Mouse (Mus musculus) limb, embryonic 13.5 days (tissue): ENCODE results near the gene Pde3b. TPM values are rescaled to one million over a fixed set of nuclear protein-coding genes. Genes with fewer than 3 reads are reported as not detected.
A peak's percentile ranks its signal among the peaks of the same experiment; 100 is the strongest.
"Not testable (repeated sequence)": the region's sequence is repeated elsewhere in the genome, so short reads cannot be mapped to it uniquely, and the experiment has no call there.

ENCODE experiments used
- ATAC-seq: fragments of 200-750 bp; cut with Nextera tagmentation; 2 replicates; pipeline ENCODE4 v1.8.0; 2017; ENCODE audit warnings: low read depth, moderate number of reproducible peaks, moderate TSS enrichment; ENCODE audit not compliant: low FRiP score
- H3K27ac ChIP-seq: fragments of 300-500 bp; sonication (generic); 2 replicates; pipeline ENCODE4 v1.5.1; 2015; ENCODE audit warnings: inconsistent platforms, mild to moderate bottlenecking, moderate library complexity
- H3K27me3 ChIP-seq: fragments of 300-500 bp; sonication (generic); 2 replicates; pipeline ENCODE4 v1.6.1; 2015; ENCODE audit warnings: mild to moderate bottlenecking, inconsistent platforms
- H3K36me3 ChIP-seq: fragments of 300-500 bp; sonication (generic); 2 replicates; pipeline ENCODE4 v1.6.1; 2015; ENCODE audit warnings: inconsistent platforms, mild to moderate bottlenecking, moderate library complexity
- H3K4me1 ChIP-seq: fragments of 300-500 bp; sonication (generic); 2 replicates; pipeline ENCODE4 v1.6.1; 2015; ENCODE audit warnings: inconsistent platforms
- H3K4me2 ChIP-seq: fragments of 300-500 bp; sonication (generic); replicated peaks from 2 replicates; pipeline ENCODE4 v1.6.1; 2015; ENCODE audit warnings: inconsistent platforms, mild to moderate bottlenecking, moderate library complexity
- H3K4me3 ChIP-seq: fragments of 300-500 bp; sonication (generic); 2 replicates; pipeline ENCODE4 v1.5.1; 2015; ENCODE audit warnings: moderate library complexity, mild to moderate bottlenecking, inconsistent platforms
- H3K9ac ChIP-seq: fragments of 300-500 bp; sonication (generic); 2 replicates; pipeline ENCODE4 v1.6.1; 2015; ENCODE audit warnings: mild to moderate bottlenecking, inconsistent platforms
- H3K9me3 ChIP-seq: fragments of 300-500 bp; sonication (generic); 2 replicates; pipeline ENCODE4 v1.6.1; 2016; ENCODE audit warnings: inconsistent platforms
- WGBS: fragments of 180-500 bp; shearing (Covaris S2); methylation state at CpG from one replicate; pipeline ENCODE4 v1.1.7; 2015; 5-methylcytosine and 5-hydroxymethylcytosine counted together
- polyA plus RNA-seq: library from polyadenylated mRNA; unstranded; fragments of >200 nt; fragmentation: Nextera tagmentation; extraction: Ambion mirVana; gene quantifications from 2 replicates; pipeline ENCODE4 v1.2.1, GENCODE M21; 2015

The Pde3b gene
- polyA plus RNA-seq, result 4.1 and 5.3 TPM in 2 replicates

GRCm38 (mm10) chr7:114414421-114415335 is at the start of gene Pde3b:
Gene Pde3b, plus strand, starts transcription at chr7:114415281.
- WGBS, result 2% methylated on average over 23 of the region's 70 CpGs
- peak; percentile 83 for ATAC-seq
- Histone ChIP-seq H3K9me3 (no peaks in the 10 kb centered on the region), H3K4me1 (peaks cover 12% of the 10 kb centered on the region), H3K9ac (peak within 1 kb of the TSS; percentile 91), H3K4me3 (peak within 1 kb of the TSS; percentile 89), H3K36me3 (no peaks in the 10 kb centered on the region), H3K27me3 (no peaks in the 10 kb centered on the region), H3K27ac (peak within 1 kb of the TSS; percentile 85), H3K4me2 (peak within 1 kb of the TSS; percentile 93)

- ATAC-seq, result no peak
- H3K36me3 ChIP-seq, result no peaks in the 10 kb centered on the region
- H3K27me3 ChIP-seq, result no peaks in the 10 kb centered on the region
- H3K27ac ChIP-seq, result no peak overlapping the region
- no peaks in the 10 kb centered on the region for H3K4me1 ChIP-seq
- H3K9ac ChIP-seq, result no peak overlapping the region
- H3K4me2 ChIP-seq, result no peak overlapping the region
- H3K4me3 ChIP-seq, result no peak overlapping the region
- H3K9me3 ChIP-seq, result no peaks in the 10 kb centered on the region
- WGBS, result 91% methylated on average over 3 of the region's 3 CpGs
Observed at GRCm38 (mm10) chr7:114402130-114402529, 13.0 kb upstream of the Pde3b start.

DNA sequence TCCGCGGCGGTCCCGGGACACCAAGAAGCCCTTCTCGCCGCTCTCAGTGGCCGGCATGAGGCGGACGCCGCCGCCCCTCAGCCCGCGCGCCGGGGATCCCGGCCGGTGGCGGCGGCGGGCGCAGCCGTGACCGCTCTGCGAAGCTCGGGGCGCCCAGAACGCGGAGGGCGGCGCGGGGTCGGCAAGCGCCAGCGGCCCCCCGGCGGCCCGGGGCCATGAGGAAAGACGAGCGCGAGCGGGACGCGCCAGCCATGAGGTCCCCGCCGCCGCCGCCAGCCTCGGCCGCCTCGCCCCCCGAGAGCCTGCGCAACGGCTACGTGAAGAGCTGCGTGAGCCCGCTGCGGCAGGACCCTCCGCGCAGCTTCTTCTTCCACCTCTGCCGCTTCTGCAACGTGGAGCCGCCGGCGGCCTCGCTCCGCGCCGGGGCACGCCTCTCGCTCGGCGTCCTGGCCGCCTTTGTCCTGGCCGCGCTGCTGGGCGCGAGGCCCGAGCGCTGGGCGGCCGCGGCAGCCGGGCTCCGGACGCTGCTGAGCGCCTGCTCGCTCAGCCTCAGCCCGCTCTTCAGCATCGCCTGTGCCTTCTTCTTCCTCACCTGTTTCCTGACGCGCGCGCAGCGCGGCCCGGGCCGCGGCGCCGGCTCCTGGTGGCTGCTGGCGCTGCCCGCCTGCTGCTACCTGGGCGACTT is 397 bp downstream of the Pde3b start:
- H3K36me3 ChIP-seq, result no peaks in the 10 kb centered on the region
- H3K4me3 ChIP-seq, result peak overlapping the region; percentile 89
- H3K4me1 ChIP-seq, result peaks cover 12% of the 10 kb centered on the region
- peak overlapping the region; percentile 91 for H3K9ac ChIP-seq
- H3K9me3 ChIP-seq, result no peaks in the 10 kb centered on the region
- peak; percentile 71 for ATAC-seq
- H3K27ac ChIP-seq, result peak overlapping the region; percentile 85
- peak overlapping the region; percentile 93 for H3K4me2 ChIP-seq
- under 1% methylated on average over 93 of the region's 103 CpGs for WGBS
- no peaks in the 10 kb centered on the region for H3K27me3 ChIP-seq

GRCm38 (mm10) chr7:114416021-114416845 is 1.2 kb downstream of the Pde3b start:
- under 1% methylated on average over 66 of the region's 66 CpGs for WGBS
- Histone ChIP-seq H3K4me2 (peak overlapping the region; percentile 93), H3K36me3 (no peaks in the 10 kb centered on the region), H3K4me1 (peaks cover 12% of the 10 kb centered on the region), H3K27me3 (no peaks in the 10 kb centered on the region), H3K9me3 (no peaks in the 10 kb centered on the region), H3K27ac (peak overlapping the region; percentile 85), H3K4me3 (peak overlapping the region; percentile 89), H3K9ac (peak overlapping the region; percentile 91)
- peak; percentile 9; the same call in 1 of the 2 replicates for ATAC-seq

DNA sequence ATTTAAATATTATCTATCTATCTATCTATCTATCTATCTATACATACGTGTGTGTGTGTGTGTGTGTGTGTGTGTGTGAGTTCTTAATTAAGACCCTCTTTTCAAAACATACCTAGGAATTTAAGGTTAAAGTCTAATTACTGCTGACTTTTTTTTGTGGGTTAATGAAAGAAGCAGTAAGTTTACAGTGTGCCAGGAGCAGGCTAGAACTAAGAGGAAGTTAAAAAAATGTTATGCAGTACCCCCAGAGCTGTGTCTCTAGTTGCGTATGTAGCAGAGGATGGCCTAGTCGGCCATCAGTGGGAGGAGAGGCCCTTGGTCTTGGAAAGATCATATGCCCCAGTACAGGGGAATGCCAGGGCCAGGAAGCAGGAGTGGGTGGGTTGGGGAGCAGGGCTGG is 4.2 kb downstream of the Pde3b start:
- H3K4me2 ChIP-seq, H3K4me3 ChIP-seq, H3K9ac ChIP-seq, ATAC-seq, H3K9me3 ChIP-seq, H3K36me3 ChIP-seq, H3K27ac ChIP-seq, H3K27me3 ChIP-seq: not testable (repeated sequence)
- H3K4me1 ChIP-seq, result peaks cover 12% of the 10 kb centered on the region
- 63% methylated on average over 3 of the region's 3 CpGs for WGBS

GRCm38 (mm10) chr7:114420918-114421317 is 5.8 kb downstream of the Pde3b start:
- Histone ChIP-seq H3K4me3 (no peak overlapping the region), H3K9me3 (no peaks in the 10 kb centered on the region), H3K27ac (no peak overlapping the region), H3K4me2 (no peak overlapping the region), H3K9ac (no peak overlapping the region), H3K36me3 (no peaks in the 10 kb centered on the region), H3K27me3 (no peaks in the 10 kb centered on the region), H3K4me1 (peaks cover 12% of the 10 kb centered on the region)
- 32% methylated on average over 4 of the region's 4 CpGs for WGBS
- ATAC-seq, result no peak

GRCm38 (mm10) chr7:114422224-114422623 is 7.1 kb downstream of the Pde3b start:
- no peak for ATAC-seq
- Histone ChIP-seq H3K4me1 (peaks cover 5% of the 10 kb centered on the region), H3K9me3 (no peaks in the 10 kb centered on the region), H3K4me2 (no peak overlapping the region), H3K4me3 (no peak overlapping the region), H3K27ac (no peak overlapping the region), H3K36me3 (no peaks in the 10 kb centered on the region), H3K9ac (no peak overlapping the region), H3K27me3 (no peaks in the 10 kb centered on the region)
- 76% methylated on average over 3 of the region's 3 CpGs for WGBS

DNA sequence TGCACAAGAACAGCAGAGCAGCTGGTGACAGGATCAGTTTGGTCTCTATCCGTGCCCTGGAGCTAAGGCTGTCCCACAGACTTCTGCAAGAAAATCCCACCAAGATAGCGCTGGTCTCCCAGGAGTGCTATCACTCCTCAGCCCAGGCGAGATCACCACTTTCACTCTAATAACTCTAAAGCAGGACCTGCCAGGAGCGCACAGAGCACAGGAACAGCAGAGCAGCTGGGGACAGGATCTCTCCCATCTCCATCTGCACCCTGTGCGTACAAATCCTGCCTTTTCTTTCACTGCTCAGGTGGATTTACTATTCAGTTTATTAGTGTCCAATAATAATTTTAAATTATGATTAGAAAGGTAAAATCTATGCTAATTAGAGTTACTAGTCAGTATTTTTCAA is 14.7 kb downstream of the Pde3b start:
- Histone ChIP-seq H3K36me3 (peaks cover 3% of the 10 kb centered on the region; the same call in 1 of the 2 replicates), H3K27ac (no peak overlapping the region), H3K4me2 (no peak overlapping the region), H3K4me3 (no peak overlapping the region), H3K27me3 (no peaks in the 10 kb centered on the region), H3K9ac (no peak overlapping the region), H3K9me3 (peaks cover 4% of the 10 kb centered on the region; the same call in 1 of the 2 replicates), H3K4me1 (no peaks in the 10 kb centered on the region)
- no peak for ATAC-seq
- 80% methylated on average over 5 of the region's 5 CpGs for WGBS

DNA sequence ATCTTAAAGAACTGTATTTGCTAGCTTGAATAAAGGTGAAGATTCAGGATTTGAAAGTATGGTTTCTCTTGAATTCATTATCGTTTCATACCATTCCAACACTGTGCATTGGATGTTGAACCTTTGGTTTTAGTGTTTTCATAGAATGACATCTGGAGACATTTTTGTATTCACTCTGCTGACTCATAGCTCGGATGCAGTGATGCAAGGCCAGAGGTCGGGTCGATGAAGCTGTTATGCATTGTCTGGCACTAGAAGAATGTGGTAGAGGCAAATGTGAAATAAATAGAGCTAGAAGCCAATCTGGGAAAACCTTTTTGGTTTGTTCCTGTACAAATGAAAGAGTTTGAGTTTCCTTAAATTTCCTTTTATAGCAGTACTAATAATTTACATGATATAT is 16.9 kb downstream of the Pde3b start:
- peaks cover 3% of the 10 kb centered on the region; the same call in 1 of the 2 replicates for H3K36me3 ChIP-seq
- no peak for ATAC-seq
- H3K4me2 ChIP-seq, result no peak overlapping the region
- 75% methylated on average over 4 of the region's 4 CpGs for WGBS
- H3K27ac ChIP-seq, result no peak overlapping the region
- H3K27me3 ChIP-seq, result no peaks in the 10 kb centered on the region
- no peak overlapping the region for H3K4me3 ChIP-seq
- no peak overlapping the region for H3K9ac ChIP-seq
- H3K9me3 ChIP-seq, result peaks cover 4% of the 10 kb centered on the region; the same call in 1 of the 2 replicates
- no peaks in the 10 kb centered on the region for H3K4me1 ChIP-seq

DNA sequence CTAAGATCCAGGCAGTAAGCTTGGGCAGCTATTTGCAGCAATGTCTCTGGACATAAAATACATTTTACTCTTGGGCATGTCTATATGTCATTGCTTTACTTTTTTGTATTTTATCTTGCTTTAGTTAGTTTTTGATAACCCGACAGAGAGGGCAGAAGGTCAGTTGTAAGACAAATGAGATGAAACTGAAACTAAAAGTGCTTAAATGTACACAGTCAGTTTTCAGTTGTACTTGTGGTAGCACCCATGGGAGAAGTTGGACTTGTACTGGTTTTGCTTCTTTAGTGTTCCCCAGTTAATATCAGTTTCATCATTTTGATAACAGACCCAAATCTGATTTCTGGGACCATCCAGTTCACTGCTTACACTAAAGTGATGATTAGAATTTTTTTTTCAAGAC is 24.6 kb downstream of the Pde3b start:
- H3K4me3 ChIP-seq, result no peak overlapping the region
- H3K27ac ChIP-seq, result no peak overlapping the region
- no peaks in the 10 kb centered on the region for H3K36me3 ChIP-seq
- no peak for ATAC-seq
- H3K4me2 ChIP-seq, result no peak overlapping the region
- no peaks in the 10 kb centered on the region for H3K9me3 ChIP-seq
- no peak overlapping the region for H3K9ac ChIP-seq
- 81% methylated on average over 1 of the region's 1 CpGs for WGBS
- no peaks in the 10 kb centered on the region for H3K27me3 ChIP-seq
- H3K4me1 ChIP-seq, result no peaks in the 10 kb centered on the region

DNA sequence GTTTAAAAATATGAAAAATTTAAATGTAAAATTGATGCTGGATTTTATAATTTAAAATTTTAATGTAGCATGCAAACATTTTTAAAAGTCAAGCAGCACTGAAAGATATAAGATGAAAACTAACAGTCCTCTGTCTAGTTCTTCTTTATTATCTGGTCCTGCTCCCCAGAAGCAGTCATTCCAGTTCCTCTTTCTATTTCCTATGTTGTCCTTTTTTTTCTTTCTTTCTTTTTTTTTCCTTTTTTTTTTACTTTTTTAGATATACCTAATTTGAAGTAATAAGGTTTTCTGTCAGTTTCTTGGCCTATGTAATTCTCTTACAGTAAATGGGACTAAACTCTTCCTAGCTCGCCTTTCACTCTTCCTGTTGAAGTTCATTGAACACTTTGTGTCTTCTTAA is 25.4 kb downstream of the Pde3b start:
- no peaks in the 10 kb centered on the region for H3K27me3 ChIP-seq
- H3K4me1 ChIP-seq, result no peaks in the 10 kb centered on the region
- H3K9ac ChIP-seq, result no peak overlapping the region
- ATAC-seq, result no peak
- no peak overlapping the region for H3K4me2 ChIP-seq
- no peaks in the 10 kb centered on the region for H3K9me3 ChIP-seq
- no peaks in the 10 kb centered on the region for H3K36me3 ChIP-seq
- H3K27ac ChIP-seq, result no peak overlapping the region
- H3K4me3 ChIP-seq, result no peak overlapping the region
- WGBS, result 89% methylated on average over 1 of the region's 1 CpGs
